Mouse (Mus musculus): ENCODE data around the gene Golga7b. TPM values are rescaled to one million over a fixed set of nuclear protein-coding genes. Genes with fewer than 3 reads are reported as not detected.

The Golga7b gene
- total and polyA plus RNA-seq, 2 experiments from 2014 or later = 61.4 to 79.1 TPM

GRCm38 (mm10) chr19:42277288-42277687, 29.9 kb downstream of the Golga7b start:
- 86% methylated on average over 6 of the region's 6 CpGs for WGBS

GRCm38 (mm10) chr19:42278461-42278860, 31.1 kb downstream of the Golga7b start:
- no peaks in the 10 kb centered on the region for H3K36me3 ChIP-seq (ENCODE audit: insufficient read depth)
- ATAC-seq = no peak
- no peaks in the 10 kb centered on the region for H3K4me1 ChIP-seq (ENCODE audit: insufficient read depth)
- no peak for DNase-seq
- 81% methylated on average over 5 of the region's 5 CpGs for WGBS
- no peak overlapping the region for H3K4me3 ChIP-seq (ENCODE audit: low read depth, low read length)
- TF ChIP-seq CTCF (IDR thresholded peaks at IDR 0.05; ENCODE audit: low read depth) = no peak
- H3K27ac ChIP-seq (ENCODE audit: low read depth, low read length) = no peak overlapping the region
- H3K9ac ChIP-seq = no peak overlapping the region
- H3K27me3 ChIP-seq (ENCODE audit: insufficient read depth, low read length) = no peaks in the 10 kb centered on the region
- H3K4me2 ChIP-seq (ENCODE audit: low read depth) = no peak overlapping the region
- H3K9me3 ChIP-seq (ENCODE audit: low read length) = no peaks in the 10 kb centered on the region

More at GRCm38 (mm10) chr19:42277288-42277687, 29.9 kb downstream of the Golga7b start:
- Histone ChIP-seq H3K9ac (no peak overlapping the region), H3K9me3 (ENCODE audit: low read length) (no peaks in the 10 kb centered on the region), H3K27me3 (ENCODE audit: insufficient read depth, low read length) (no peaks in the 10 kb centered on the region), H3K4me1 (ENCODE audit: insufficient read depth) (no peaks in the 10 kb centered on the region), H3K36me3 (ENCODE audit: insufficient read depth) (no peaks in the 10 kb centered on the region), H3K4me2 (ENCODE audit: low read depth) (no peak overlapping the region), H3K27ac (ENCODE audit: low read depth, low read length) (no peak overlapping the region), H3K4me3 (ENCODE audit: low read depth, low read length) (no peak overlapping the region)
- no peak for TF ChIP-seq CTCF (IDR thresholded peaks at IDR 0.05; ENCODE audit: low read depth)
- DNase-seq (no peak), ATAC-seq (no peak)

- no peak for DNase-seq
- Histone ChIP-seq H3K4me3 (ENCODE audit: low read depth, low read length) (no peak overlapping the region), H3K9ac (no peak overlapping the region), H3K9me3 (ENCODE audit: low read length) (no peaks in the 10 kb centered on the region), H3K27me3 (ENCODE audit: insufficient read depth, low read length) (no peaks in the 10 kb centered on the region), H3K4me1 (ENCODE audit: insufficient read depth) (no peaks in the 10 kb centered on the region), H3K36me3 (ENCODE audit: insufficient read depth) (no peaks in the 10 kb centered on the region), H3K4me2 (ENCODE audit: low read depth) (no peak overlapping the region), H3K27ac (ENCODE audit: low read depth, low read length) (no peak overlapping the region)
- no peak for TF ChIP-seq CTCF (IDR thresholded peaks at IDR 0.05; ENCODE audit: low read depth)
- ATAC-seq = no peak
- WGBS = 52% methylated on average over 3 of the region's 3 CpGs
Observed at GRCm38 (mm10) chr19:42279611-42280010, 32.2 kb downstream of the Golga7b start.

- no peak overlapping the region for H3K4me3 ChIP-seq (ENCODE audit: low read depth, low read length)
- ATAC-seq (no peak), DNase-seq (no peak)
- no peak overlapping the region for H3K9ac ChIP-seq
- no peaks in the 10 kb centered on the region for H3K9me3 ChIP-seq (ENCODE audit: low read length)
- WGBS = 85% methylated on average over 8 of the region's 8 CpGs
- H3K27ac ChIP-seq (ENCODE audit: low read depth, low read length) = no peak overlapping the region
- no peak overlapping the region for H3K4me2 ChIP-seq (ENCODE audit: low read depth)
- no peaks in the 10 kb centered on the region for H3K36me3 ChIP-seq (ENCODE audit: insufficient read depth)
- TF ChIP-seq CTCF (IDR thresholded peaks at IDR 0.05; ENCODE audit: low read depth) = no peak
- H3K27me3 ChIP-seq (ENCODE audit: insufficient read depth, low read length) = no peaks in the 10 kb centered on the region
- no peaks in the 10 kb centered on the region for H3K4me1 ChIP-seq (ENCODE audit: insufficient read depth)
Observed at GRCm38 (mm10) chr19:42284178-42284577, 36.8 kb downstream of the Golga7b start.

GRCm38 (mm10) chr19:42288361-42288760, 41.0 kb downstream of the Golga7b start:
- DNase-seq = no peak
- no peak overlapping the region for H3K9ac ChIP-seq
- 76% methylated on average over 4 of the region's 4 CpGs for WGBS
- ATAC-seq = no peak
- no peaks in the 10 kb centered on the region for H3K9me3 ChIP-seq (ENCODE audit: low read length)
- H3K27ac ChIP-seq (ENCODE audit: low read depth, low read length) = no peak overlapping the region
- no peak overlapping the region for H3K4me3 ChIP-seq (ENCODE audit: low read depth, low read length)
- H3K36me3 ChIP-seq (ENCODE audit: insufficient read depth) = no peaks in the 10 kb centered on the region
- TF ChIP-seq CTCF (IDR thresholded peaks at IDR 0.05; ENCODE audit: low read depth) = no peak
- H3K4me1 ChIP-seq (ENCODE audit: insufficient read depth) = peaks cover 5% of the 10 kb centered on the region; the same call in 1 of the 2 replicates
- H3K4me2 ChIP-seq (ENCODE audit: low read depth) = no peak overlapping the region
- H3K27me3 ChIP-seq (ENCODE audit: insufficient read depth, low read length) = no peaks in the 10 kb centered on the region

GRCm38 (mm10) chr19:42290954-42291661, 43.7 kb downstream of the Golga7b start:
- Histone ChIP-seq H3K9me3 (ENCODE audit: low read length) (no peaks in the 10 kb centered on the region), H3K4me2 (ENCODE audit: low read depth) (no peak overlapping the region), H3K27ac (ENCODE audit: low read depth, low read length) (peak overlapping the region; percentile 74), H3K4me3 (ENCODE audit: low read depth, low read length) (no peak overlapping the region), H3K9ac (no peak overlapping the region), H3K36me3 (ENCODE audit: insufficient read depth) (no peaks in the 10 kb centered on the region), H3K27me3 (ENCODE audit: insufficient read depth, low read length) (no peaks in the 10 kb centered on the region), H3K4me1 (ENCODE audit: insufficient read depth) (peaks cover 7% of the 10 kb centered on the region; the same call in 1 of the 2 replicates)
- WGBS = 23% methylated on average over 7 of the region's 7 CpGs
- ATAC-seq (peak; percentile 28), DNase-seq (peak; percentile 55)
- no peak for TF ChIP-seq CTCF (IDR thresholded peaks at IDR 0.05; ENCODE audit: low read depth)

GRCm38 (mm10) chr19:42292106-42292505, 44.7 kb downstream of the Golga7b start:
- Histone ChIP-seq H3K9ac (no peak overlapping the region), H3K36me3 (ENCODE audit: insufficient read depth) (no peaks in the 10 kb centered on the region), H3K9me3 (ENCODE audit: low read length) (no peaks in the 10 kb centered on the region), H3K4me2 (ENCODE audit: low read depth) (no peak overlapping the region), H3K27me3 (ENCODE audit: insufficient read depth, low read length) (no peaks in the 10 kb centered on the region), H3K4me1 (ENCODE audit: insufficient read depth) (peaks cover 7% of the 10 kb centered on the region; the same call in 1 of the 2 replicates), H3K4me3 (ENCODE audit: low read depth, low read length) (no peak overlapping the region), H3K27ac (ENCODE audit: low read depth, low read length) (0 out of 2 replicates have a peak overlapping the region, but pooled peaks have one; percentile 52)
- 26% methylated on average over 8 of the region's 8 CpGs for WGBS
- TF ChIP-seq CTCF (IDR thresholded peaks at IDR 0.05; ENCODE audit: low read depth) = no peak
- DNase-seq = no peak
- ATAC-seq = peak; percentile 44
